23 mouse cellular contexts compared by ENCODE assay signal in genomic region chr4:62741055-62741453, GRCm38 (mm10).
DNase-seq lines count a peak whose midpoint lies in the region; ATAC-seq and TF ChIP-seq lines count a peak whose summit lies in the region.
"Had no signal": no experiment of that assay in that cellular context is flagged by ENCODE, and none has a peak within 500 bp of the region (broad histone marks: within the 10 kb centered on the region; RNA-seq: fewer than 3 reads in every experiment).

No protein-coding gene starts in this region.

- no peak for DNase-seq in forebrain, embryonic 11.5 days (ENCODE audit: low spot score)
- no peak for DNase-seq in heart, postnatal 0 days (ENCODE audit: low spot score)
- no peak for DNase-seq in heart, adult 18-20 months
- DNase-seq in neural tube, embryonic 10.5 days (ENCODE audit: extremely low spot score, low spot score) = no peak
- no peak for DNase-seq in spleen, postnatal 14 days (ENCODE audit: low spot score in 2 of 2)
- DNase-seq: adrenal gland, postnatal 25 days; cerebellum, adult 11-12 months; cerebellum, adult 9-11 months; gastrocnemius, postnatal 25 days; kidney, adult 11 months; kidney, postnatal 25 days; lung, postnatal 36 days; right cerebral cortex, postnatal 25 days; thymus, postnatal 14 days had no signal

- H3K9me3 ChIP-seq in forebrain, embryonic 12.5 days = no peaks in the 10 kb centered on the region
- no peaks in the 10 kb centered on the region for H3K9me3 ChIP-seq in forebrain, embryonic 11.5 days (ENCODE audit: control insufficient read depth, low read length)
- no peaks in the 10 kb centered on the region for H3K9me3 ChIP-seq in heart, postnatal 0 days (replicated peaks; ENCODE audit: control insufficient read depth, low read length)
- H3K9me3 ChIP-seq in neural tube, embryonic 13.5 days = no peaks in the 10 kb centered on the region
- H3K9me3 ChIP-seq: hindbrain, embryonic 15.5 days; limb, embryonic 12.5 days; liver, embryonic 15.5 days; midbrain, embryonic 12.5 days; neural tube, embryonic 15.5 days had no signal

- no peak for TF ChIP-seq EP300 in heart, postnatal 0 days (IDR thresholded peaks at IDR 0.05; ENCODE audit: low read depth)

- H3K27ac ChIP-seq in forebrain, embryonic 12.5 days = 0 out of 2 replicates have a peak overlapping the region, but pooled peaks have one; percentile 19
- H3K27ac ChIP-seq in forebrain, embryonic 11.5 days (ENCODE audit: low read depth, low read length) = no peak overlapping the region
- H3K27ac ChIP-seq in heart, postnatal 0 days (ENCODE audit: low read depth) = 0 out of 2 replicates have a peak overlapping the region, but pooled peaks have one; percentile 65
- H3K27ac ChIP-seq in neural tube, embryonic 13.5 days (replicated peaks) = 0 out of 2 replicates have a peak overlapping the region, but pooled peaks have one; percentile 9
- H3K27ac ChIP-seq: hindbrain, embryonic 15.5 days; liver, embryonic 15.5 days; midbrain, embryonic 12.5 days; neural tube, embryonic 15.5 days had no signal

- no peak overlapping the region for H3K9ac ChIP-seq in forebrain, embryonic 12.5 days
- H3K9ac ChIP-seq in forebrain, embryonic 11.5 days (ENCODE audit: low read length) = no peak overlapping the region
- no peak overlapping the region for H3K9ac ChIP-seq in heart, postnatal 0 days (replicated peaks; ENCODE audit: low read depth, low read length)
- no peak overlapping the region for H3K9ac ChIP-seq in neural tube, embryonic 13.5 days
- H3K9ac ChIP-seq: embryonic facial prominence, embryonic 13.5 days; hindbrain, embryonic 15.5 days; limb, embryonic 12.5 days; liver, embryonic 15.5 days; midbrain, embryonic 12.5 days; neural tube, embryonic 15.5 days had no signal

- peaks cover 30% of the 10 kb centered on the region for H3K4me1 ChIP-seq in forebrain, embryonic 12.5 days
- peaks cover 2% of the 10 kb centered on the region; the same call in 1 of the 2 replicates for H3K4me1 ChIP-seq in forebrain, embryonic 11.5 days (replicated peaks; ENCODE audit: control insufficient read depth, insufficient read depth, low read length)
- peaks cover 49% of the 10 kb centered on the region for H3K4me1 ChIP-seq in heart, postnatal 0 days (ENCODE audit: control insufficient read depth, insufficient read depth)
- H3K4me1 ChIP-seq in neural tube, embryonic 13.5 days (replicated peaks) = peaks cover 51% of the 10 kb centered on the region

- no peak overlapping the region for H3K4me2 ChIP-seq in forebrain, embryonic 12.5 days
- H3K4me2 ChIP-seq in forebrain, embryonic 11.5 days (ENCODE audit: low read depth, low read length, severe bottlenecking) = no peak overlapping the region
- H3K4me2 ChIP-seq in heart, postnatal 0 days (ENCODE audit: low read depth, low read length) = no peak overlapping the region
- H3K4me2 ChIP-seq in neural tube, embryonic 13.5 days = no peak overlapping the region
- H3K4me2 ChIP-seq: embryonic facial prominence, embryonic 13.5 days; hindbrain, embryonic 15.5 days; limb, embryonic 12.5 days; liver, embryonic 15.5 days; midbrain, embryonic 12.5 days; neural tube, embryonic 15.5 days had no signal

- no peak for ATAC-seq in forebrain, embryonic 12.5 days (ENCODE audit: low FRiP score)
- ATAC-seq in forebrain, embryonic 11.5 days (replicated peaks; ENCODE audit: low FRiP score) = no peak
- no peak for ATAC-seq in heart, postnatal 0 days (ENCODE audit: insufficient read depth, low read depth)
- no peak for ATAC-seq in neural tube, embryonic 13.5 days (ENCODE audit: low read depth)
- ATAC-seq: forebrain, embryonic 14.5 days had no signal

- H3K4me3 ChIP-seq in forebrain, embryonic 12.5 days (replicated peaks) = no peak overlapping the region
- no peak overlapping the region for H3K4me3 ChIP-seq in forebrain, embryonic 11.5 days (ENCODE audit: low read depth, low read length)
- H3K4me3 ChIP-seq in heart, postnatal 0 days (ENCODE audit: low read depth, low read length) = no peak overlapping the region
- H3K4me3 ChIP-seq in neural tube, embryonic 13.5 days = no peak overlapping the region
- H3K4me3 ChIP-seq: embryonic facial prominence, embryonic 13.5 days; hindbrain, embryonic 15.5 days; limb, embryonic 12.5 days; liver, embryonic 15.5 days; midbrain, embryonic 12.5 days; neural tube, embryonic 15.5 days had no signal

- no peaks in the 10 kb centered on the region for H3K36me3 ChIP-seq in forebrain, embryonic 12.5 days (replicated peaks)
- no peaks in the 10 kb centered on the region for H3K36me3 ChIP-seq in forebrain, embryonic 11.5 days (ENCODE audit: control insufficient read depth, insufficient read depth, low read length)
- no peaks in the 10 kb centered on the region for H3K36me3 ChIP-seq in heart, postnatal 0 days (replicated peaks; ENCODE audit: control insufficient read depth, insufficient read depth, low read length)
- H3K36me3 ChIP-seq in neural tube, embryonic 13.5 days = no peaks in the 10 kb centered on the region
- H3K36me3 ChIP-seq: embryonic facial prominence, embryonic 13.5 days; hindbrain, embryonic 15.5 days; limb, embryonic 12.5 days; liver, embryonic 15.5 days; midbrain, embryonic 12.5 days; neural tube, embryonic 15.5 days had no signal

- no peak for TF ChIP-seq CTCF in heart, postnatal 0 days (IDR thresholded peaks at IDR 0.05; ENCODE audit: low read depth)

- 79% methylated on average over 5 of the region's 5 CpGs for WGBS in forebrain, embryonic 12.5 days
- 85% methylated on average over 5 of the region's 5 CpGs for WGBS in forebrain, embryonic 11.5 days
- WGBS in heart, postnatal 0 days = 81% methylated on average over 5 of the region's 5 CpGs
- WGBS in neural tube, embryonic 13.5 days = 76% methylated on average over 5 of the region's 5 CpGs

- H3K27me3 ChIP-seq in forebrain, embryonic 12.5 days = no peaks in the 10 kb centered on the region
- no peaks in the 10 kb centered on the region for H3K27me3 ChIP-seq in forebrain, embryonic 11.5 days (ENCODE audit: control insufficient read depth, insufficient read depth, low read length)
- H3K27me3 ChIP-seq in heart, postnatal 0 days (ENCODE audit: control insufficient read depth, insufficient read depth, low read length) = no peaks in the 10 kb centered on the region
- no peaks in the 10 kb centered on the region for H3K27me3 ChIP-seq in neural tube, embryonic 13.5 days
- H3K27me3 ChIP-seq: embryonic facial prominence, embryonic 13.5 days; hindbrain, embryonic 15.5 days; limb, embryonic 12.5 days; liver, embryonic 15.5 days; midbrain, embryonic 12.5 days; neural tube, embryonic 15.5 days had no signal
